Mouse (Mus musculus) myocyte (in vitro differentiated cells): ENCODE measurements around the gene Cdk5rap3. TPM values are rescaled to one million over a fixed set of nuclear protein-coding genes. Genes with fewer than 3 reads are reported as not detected.
A peak's percentile ranks its signal among the peaks of the same experiment; 100 is the strongest.

Experiments used
- H3K27me3 ChIP-seq: one replicate; pipeline ENCODE4 v1.6.1; 2011; ENCODE audit not compliant: control insufficient read depth, insufficient read depth, insufficient read length
- H3K36me3 ChIP-seq: one replicate; pipeline ENCODE4 v1.6.1; 2011; ENCODE audit not compliant: control insufficient read depth, insufficient read depth
- H3K4me2 ChIP-seq: one replicate; pipeline ENCODE4 v1.6.1; 2011; ENCODE audit warnings: low read depth, control low read depth
- H3K4me3 ChIP-seq: one replicate; pipeline ENCODE4 v1.5.1; 2011; ENCODE audit warnings: mild to moderate bottlenecking, control low read depth, moderate library complexity
- H3K79me2 ChIP-seq: one replicate; pipeline ENCODE4 v1.6.1; 2011; ENCODE audit not compliant: control insufficient read depth, insufficient read depth
- H3ac ChIP-seq: one replicate; pipeline ENCODE4 v1.6.1; 2011; ENCODE audit not compliant: control insufficient read depth, insufficient read length
- CEBPB ChIP-seq: IDR thresholded peaks from 2 replicates; pipeline ENCODE4 v1.6.1; 2011; ENCODE audit warnings: mild to moderate bottlenecking, moderate library complexity; ENCODE audit not compliant: poor library complexity, insufficient read depth, severe bottlenecking
- E2F4 ChIP-seq: IDR thresholded peaks from one replicate; pipeline ENCODE4 v1.6.1; 2011; ENCODE audit warnings: mild to moderate bottlenecking, control low read depth, moderate library complexity; ENCODE audit not compliant: insufficient read depth
- MAX ChIP-seq: IDR thresholded peaks from one replicate; pipeline ENCODE4 v1.6.1; 2011; ENCODE audit warnings: low read depth, mild to moderate bottlenecking, control low read depth
- MYOD1 ChIP-seq, 3 experiments: IDR thresholded peaks; one replicate each; pipeline ENCODE4 v1.6.1; 2011; ENCODE audit warnings: control low read depth in 2 of 3, low read depth in 2 of 3, mild to moderate bottlenecking in 2 of 3, moderate library complexity in 1 of 3; ENCODE audit not compliant: insufficient read length in 2 of 3, control insufficient read depth in 1 of 3
- MYOG ChIP-seq, 3 experiments: IDR thresholded peaks; one replicate each; pipeline ENCODE4 v1.6.1; 2011; ENCODE audit warnings: control low read depth in 2 of 3, low read depth in 2 of 3, mild to moderate bottlenecking in 2 of 3; ENCODE audit not compliant: insufficient read length in 2 of 3, control insufficient read depth in 1 of 3, insufficient read depth in 1 of 3
- POLR2A ChIP-seq: IDR thresholded peaks from one replicate; pipeline ENCODE4 v1.6.1; 2011; ENCODE audit warnings: low read depth, mild to moderate bottlenecking, control low read depth, moderate library complexity; ENCODE audit not compliant: insufficient read length
- POLR2AphosphoS2 ChIP-seq: IDR thresholded peaks from one replicate; pipeline ENCODE4 v1.6.1; 2011; ENCODE audit warnings: low read depth, control low read depth; ENCODE audit not compliant: insufficient read length
- REST ChIP-seq: IDR thresholded peaks from one replicate; pipeline ENCODE4 v1.6.1; 2011; ENCODE audit warnings: mild to moderate bottlenecking, control low read depth, moderate library complexity; ENCODE audit not compliant: insufficient read depth, insufficient read length
- SRF ChIP-seq: IDR thresholded peaks from one replicate; pipeline ENCODE4 v1.6.1; 2011; ENCODE audit warnings: low read depth; ENCODE audit not compliant: control insufficient read depth, insufficient read length
- TCF12 ChIP-seq: IDR thresholded peaks from one replicate; pipeline ENCODE4 v1.6.1; 2011; ENCODE audit warnings: mild to moderate bottlenecking, control low read depth; ENCODE audit not compliant: poor library complexity, insufficient read depth, severe bottlenecking
- TCF3 ChIP-seq: IDR thresholded peaks from one replicate; pipeline ENCODE4 v1.6.1; 2011; ENCODE audit warnings: low read depth, control low read depth; ENCODE audit not compliant: insufficient read length
- USF1 ChIP-seq: IDR thresholded peaks from one replicate; pipeline ENCODE4 v1.6.1; 2011; ENCODE audit warnings: low read depth, mild to moderate bottlenecking, control low read depth, moderate library complexity
- polyA plus RNA-seq: library from polyadenylated mRNA; unstranded; fragments of >200 nt; fragmentation: generic; extraction: Trizol; gene quantifications from one replicate; pipeline ENCODE4 v1.2.1, GENCODE M21; 2012; ENCODE audit warnings: missing spikeins

The Cdk5rap3 gene
- polyA plus RNA-seq, 1 experiment, result 65.8 TPM

GRCm38 (mm10) chr11:96908594-96908993 is 7.7 kb downstream of the Cdk5rap3 start:
- Histone ChIP-seq H3K4me3 (no peak overlapping the region), H3K36me3 (no peaks in the 10 kb centered on the region), H3K27me3 (no peaks in the 10 kb centered on the region), H3K79me2 (no peaks in the 10 kb centered on the region), H3K4me2 (no peak overlapping the region), H3ac (no peak overlapping the region)
- TF ChIP-seq MYOD1 (IDR thresholded peaks at IDR 0.05; ENCODE audit: control insufficient read depth in 1 of 3, insufficient read length in 2 of 3, low read depth in 2 of 3) (peak in 1 of 3 experiments; percentile 9), TCF3 (no peak)

GRCm38 (mm10) chr11:96906431-96907161 is 9.7 kb downstream of the Cdk5rap3 start:
- peak overlapping the region; percentile 71 for H3K4me2 ChIP-seq

GRCm38 (mm10) chr11:96902639-96903635 is 13.4 kb downstream of the Cdk5rap3 start:
- Histone ChIP-seq H3K79me2 (no peaks in the 10 kb centered on the region), H3K4me2 (no peak overlapping the region), H3K36me3 (no peaks in the 10 kb centered on the region), H3ac (no peak overlapping the region), H3K27me3 (no peaks in the 10 kb centered on the region), H3K4me3 (no peak overlapping the region)
- no peak for TF ChIP-seq POLR2A
- TF ChIP-seq MYOG (IDR thresholded peaks at IDR 0.05; ENCODE audit: control insufficient read depth in 1 of 3, insufficient read depth in 1 of 3, insufficient read length in 2 of 3, low read depth in 2 of 3), result peak in 2 of 3 experiments; percentile 38 to 51
- TF ChIP-seq MYOD1 (IDR thresholded peaks at IDR 0.05; ENCODE audit: control insufficient read depth in 1 of 3, insufficient read length in 2 of 3, low read depth in 2 of 3), result peak in 1 of 3 experiments; percentile 70

More at GRCm38 (mm10) chr11:96906431-96907161, 9.7 kb downstream of the Cdk5rap3 start:
- Histone ChIP-seq H3K27me3 (no peaks in the 10 kb centered on the region), H3K4me3 (no peak overlapping the region), H3K79me2 (no peaks in the 10 kb centered on the region), H3K36me3 (no peaks in the 10 kb centered on the region), H3ac (no peak overlapping the region)
- peak; percentile 84 to 99 (median 96) for TF ChIP-seq MYOD1 (IDR thresholded peaks at IDR 0.05; ENCODE audit: control insufficient read depth in 1 of 3, insufficient read length in 2 of 3, low read depth in 2 of 3)
- TF ChIP-seq POLR2A, result peak; percentile 47
- TF ChIP-seq CEBPB, result no peak
- TF ChIP-seq MYOG (IDR thresholded peaks at IDR 0.05; ENCODE audit: control insufficient read depth in 1 of 3, insufficient read depth in 1 of 3, insufficient read length in 2 of 3, low read depth in 2 of 3), result peak; percentile 96 to 99 (median 98)
- TF ChIP-seq POLR2AphosphoS2, result peak; percentile 75
- peak; percentile 31 for TF ChIP-seq USF1
- no peak for TF ChIP-seq REST
- peak; percentile 29 for TF ChIP-seq TCF12
- peak; percentile 77 for TF ChIP-seq TCF3
- no peak for TF ChIP-seq SRF
- TF ChIP-seq MAX, result no peak
- TF ChIP-seq E2F4, result no peak

- Histone ChIP-seq H3K4me2 (no peak overlapping the region), H3ac (no peak overlapping the region), H3K4me3 (no peak overlapping the region), H3K27me3 (no peaks in the 10 kb centered on the region), H3K79me2 (no peaks in the 10 kb centered on the region), H3K36me3 (no peaks in the 10 kb centered on the region)
- no peak for TF ChIP-seq MYOD1 (IDR thresholded peaks at IDR 0.05; ENCODE audit: control insufficient read depth in 1 of 3, insufficient read length in 2 of 3, low read depth in 2 of 3)
- TF ChIP-seq CEBPB, result no peak
- TF ChIP-seq MAX, result no peak
- no peak for TF ChIP-seq SRF
- TF ChIP-seq USF1, result no peak
- no peak for TF ChIP-seq E2F4
- no peak for TF ChIP-seq TCF3
- no peak for TF ChIP-seq REST
- TF ChIP-seq TCF12, result no peak
- no peak for TF ChIP-seq MYOG (IDR thresholded peaks at IDR 0.05; ENCODE audit: control insufficient read depth in 1 of 3, insufficient read depth in 1 of 3, insufficient read length in 2 of 3, low read depth in 2 of 3)
- no peak for TF ChIP-seq POLR2A
- TF ChIP-seq POLR2AphosphoS2, result no peak
Observed at GRCm38 (mm10) chr11:96901332-96901731, 15.0 kb downstream of the Cdk5rap3 start.
